7 mouse cellular contexts compared by ENCODE assay signal in genomic region chr5:24586547-24587199, GRCm38 (mm10). TPM values are rescaled to one million over a fixed set of nuclear protein-coding genes. Genes with fewer than 3 reads are reported as not detected.
DNase-seq lines count a peak whose midpoint lies in the region; ATAC-seq lines count a peak whose summit lies in the region.

Chpf2 (plus strand) TSS chr5:24586741.

- DNase-seq in adrenal gland, adult 18-20 months (ENCODE audit: low spot score in 2 of 2), result peak; percentile 70
- DNase-seq in gastrocnemius, postnatal 10 days, result peak; percentile 73
- DNase-seq in hindlimb bud, embryonic 11.5 days (ENCODE audit: extremely low spot score, low read depth, low spot score), result peak; percentile 39
- DNase-seq in left cerebral cortex, postnatal 25 days (ENCODE audit: low spot score in 2 of 2), result peak; percentile 85 to 90
- DNase-seq in mesoderm, embryonic 11.5 days (ENCODE audit: low read depth, low spot score), result peak; percentile 82
- peak; percentile 79 for DNase-seq in skeletal muscle tissue, adult 2 months (ENCODE audit: low read depth, low spot score)

- intact Hi-C loops in left cerebral cortex, postnatal 25 days (cut with DNase I), result loop anchor here (1.0 kb wide), 1 partner anchor 9 kb away; the partner anchor contains the start of gene Abcf2

- ATAC-seq in common myeloid progenitor, adult 5-6 weeks (replicated peaks; ENCODE audit: low read depth, poor library complexity, severe bottlenecking), result peak; percentile 93

RNA-seq across cellular contexts. Expression of gene Chpf2, which starts in this region (rescaled TPM):
- 10 to 100 TPM; 34.5 to 39.7 TPM for total RNA-seq in adrenal gland, adult 18-20 months (2021)
- 12.3 and 13.3 TPM in 2 replicates for total RNA-seq in common myeloid progenitor, adult 5-6 weeks (2017)
- 10 to 100 TPM; 19.6 to 29.4 TPM for total RNA-seq in gastrocnemius, postnatal 10 days (2021)
- total RNA-seq in left cerebral cortex, postnatal 25 days (2021), result 10 to 100 TPM; 68.8 to 77.3 TPM

Comparison
In these comparisons a context has a peak if more than half of its experiments do, and no peak if none do; other contexts are left out.
1. Peak in every context shown above with its lines: DNase-seq and ATAC-seq.